Mouse (Mus musculus): Measurements from ENCODE around the gene Fam240a.

DNA sequence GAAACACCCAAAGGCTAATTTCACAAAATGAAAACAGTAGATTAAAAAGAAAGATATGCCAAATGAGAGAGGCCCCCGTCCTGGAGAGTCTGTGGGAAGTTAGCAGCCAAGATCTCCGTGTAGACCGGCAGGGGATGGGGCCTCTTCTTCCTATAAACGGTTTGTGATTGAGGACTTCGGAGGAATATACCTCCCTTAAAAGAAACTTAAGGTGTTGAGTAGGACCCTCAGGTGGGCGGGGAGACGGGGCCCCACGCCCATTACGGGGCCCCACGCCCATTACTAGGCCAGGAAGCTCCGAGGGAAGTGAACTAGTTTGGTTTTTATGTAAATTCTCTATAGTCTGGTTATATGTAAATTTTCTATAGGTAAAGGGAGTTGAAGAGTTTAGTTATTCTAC, 29.3 kb upstream of the Fam240a start, which contains the start of gene Tdgf1:
- TF ChIP-seq POLR2A (IDR thresholded peaks at IDR 0.05; ENCODE audit: control insufficient read depth in 1 of 2, insufficient read depth in 1 of 2, low read depth in 1 of 2, low read length in 2 of 2, poor library complexity in 1 of 2) = no peak
- TF ChIP-seq ZKSCAN1 (IDR thresholded peaks at IDR 0.05; ENCODE audit: low read depth, low read length) = no peak
- TF ChIP-seq RAD21 (IDR thresholded peaks at IDR 0.05; ENCODE audit: low read depth, low read length) = no peak
- no peak for TF ChIP-seq CTCF (IDR thresholded peaks at IDR 0.05 in 2 of 3, conservative IDR thresholded peaks at IDR 0.05 in 1 of 3; ENCODE audit: control insufficient read depth in 1 of 3, insufficient read depth in 1 of 3, low read depth in 2 of 3, low read length in 3 of 3, poor library complexity in 1 of 3, severe bottlenecking in 1 of 3)
- TF ChIP-seq MYC (IDR thresholded peaks at IDR 0.05; ENCODE audit: low read depth, low read length) = no peak

Measured in MEL (cell line).